In genomic region chr9:110741711-110742294, GRCm38 (mm10) we compare ENCODE assay signal across 8 mouse cellular contexts. TPM values are rescaled to one million over a fixed set of nuclear protein-coding genes. Genes with fewer than 3 reads are reported as not detected.
DNase-seq lines count a peak whose midpoint lies in the region; ATAC-seq and TF ChIP-seq lines count a peak whose summit lies in the region.

Gene Myl3 (plus strand): TSS chr9:110741861.

- DNase-seq in heart, adult 18-20 months = no peak
- DNase-seq in heart, adult 11 months = no peak
- no peak for DNase-seq in heart, postnatal 0 days (ENCODE audit: low spot score)
- DNase-seq in adrenal gland, postnatal 25 days = no peak
- no peak for DNase-seq in ovary, adult 18-20 months (ENCODE audit: low spot score)
- no peak for DNase-seq in ovary, postnatal 36 days (ENCODE audit: low spot score)

- H3K36me3 ChIP-seq in embryonic facial prominence, embryonic 12.5 days = no peaks in the 10 kb centered on the region
- no peaks in the 10 kb centered on the region; the same call in 1 of the 2 replicates for H3K36me3 ChIP-seq in heart, postnatal 0 days (replicated peaks; ENCODE audit: control insufficient read depth, insufficient read depth, low read length)
- no peaks in the 10 kb centered on the region for H3K36me3 ChIP-seq in liver, embryonic 16.5 days (ENCODE audit: control insufficient read depth, insufficient read depth)

- no peaks in the 10 kb centered on the region for H3K9me3 ChIP-seq in embryonic facial prominence, embryonic 12.5 days
- H3K9me3 ChIP-seq in heart, postnatal 0 days (replicated peaks; ENCODE audit: control insufficient read depth, low read length) = no peaks in the 10 kb centered on the region
- H3K9me3 ChIP-seq in liver, embryonic 16.5 days (replicated peaks; ENCODE audit: control insufficient read depth, low read length) = no peaks in the 10 kb centered on the region

- peaks cover 47% of the 10 kb centered on the region for H3K4me1 ChIP-seq in embryonic facial prominence, embryonic 12.5 days
- no peaks in the 10 kb centered on the region for H3K4me1 ChIP-seq in heart, postnatal 0 days (ENCODE audit: control insufficient read depth, insufficient read depth)
- H3K4me1 ChIP-seq in liver, embryonic 16.5 days (ENCODE audit: control insufficient read depth, low read depth, low read length) = no peaks in the 10 kb centered on the region; the same call in 1 of the 2 replicates

- 0 out of 2 replicates have a peak, but pooled peaks have one; percentile 3 for ATAC-seq in embryonic facial prominence, embryonic 12.5 days (ENCODE audit: insufficient number of reproducible peaks, insufficient read depth, low FRiP score, low TSS enrichment)
- no peak for ATAC-seq in heart, postnatal 0 days (ENCODE audit: insufficient read depth, low read depth)
- no peak for ATAC-seq in liver, embryonic 16.5 days (ENCODE audit: low read depth)

- H3K9ac ChIP-seq in embryonic facial prominence, embryonic 12.5 days = peak within 1 kb of the TSS; percentile 92
- H3K9ac ChIP-seq in heart, postnatal 0 days (replicated peaks; ENCODE audit: low read depth, low read length) = peak within 1 kb of the TSS; percentile 81
- no peak within 1 kb of the TSS for H3K9ac ChIP-seq in liver, embryonic 16.5 days (ENCODE audit: low read depth, low read length)

- TF ChIP-seq EP300 in heart, postnatal 0 days (IDR thresholded peaks at IDR 0.05; ENCODE audit: low read depth) = no peak

- peak within 1 kb of the TSS; percentile 70 for H3K4me2 ChIP-seq in embryonic facial prominence, embryonic 12.5 days (replicated peaks)
- peak within 1 kb of the TSS; percentile 98 for H3K4me2 ChIP-seq in heart, postnatal 0 days (ENCODE audit: low read depth, low read length)
- peak within 1 kb of the TSS; percentile 66 for H3K4me2 ChIP-seq in liver, embryonic 16.5 days (ENCODE audit: low read depth, low read length)

- H3K4me3 ChIP-seq in embryonic facial prominence, embryonic 12.5 days = peak within 1 kb of the TSS; percentile 80
- peak within 1 kb of the TSS; percentile 72 for H3K4me3 ChIP-seq in heart, postnatal 0 days (ENCODE audit: low read depth, low read length)
- H3K4me3 ChIP-seq in liver, embryonic 16.5 days (ENCODE audit: low read depth, low read length) = peak within 1 kb of the TSS; percentile 48

- peaks cover 17% of the 10 kb centered on the region; the same call in 1 of the 2 replicates for H3K27me3 ChIP-seq in embryonic facial prominence, embryonic 12.5 days
- H3K27me3 ChIP-seq in heart, postnatal 0 days (ENCODE audit: control insufficient read depth, insufficient read depth, low read length) = peaks cover 29% of the 10 kb centered on the region
- H3K27me3 ChIP-seq in liver, embryonic 16.5 days (ENCODE audit: control insufficient read depth, insufficient read depth, low read depth, low read length) = peaks cover 63% of the 10 kb centered on the region

- peak within 1 kb of the TSS; percentile 97 for H3K27ac ChIP-seq in embryonic facial prominence, embryonic 12.5 days
- H3K27ac ChIP-seq in heart, postnatal 0 days (ENCODE audit: low read depth) = peak within 1 kb of the TSS; percentile 73
- H3K27ac ChIP-seq in liver, embryonic 16.5 days (ENCODE audit: low read length) = no peak within 1 kb of the TSS

- no peak for TF ChIP-seq CTCF in heart, postnatal 0 days (IDR thresholded peaks at IDR 0.05; ENCODE audit: low read depth)

- 2% methylated on average over 17 of the region's 17 CpGs for WGBS in embryonic facial prominence, embryonic 12.5 days
- WGBS in heart, postnatal 0 days = 12% methylated on average over 17 of the region's 17 CpGs
- WGBS in liver, embryonic 16.5 days (ENCODE audit: insufficient replicate concordance) = 4% methylated on average over 17 of the region's 17 CpGs

RNA-seq across cellular contexts. Expression of gene Myl3, which starts in this region (rescaled TPM):
- total RNA-seq in heart, adult 18-20 months (2021) = over 10,000 TPM; 10,039 to 12,689 TPM
- 1.9 and 2.4 TPM in 2 replicates for polyA plus RNA-seq in embryonic facial prominence, embryonic 12.5 days (2016; fragmentation: Nextera tagmentation; extraction: Ambion mirVana)
- total RNA-seq in heart, postnatal 0 days (2014; rRNA removed; ENCODE audit: low replicate concordance) = 7,206 and 8,752 TPM in 2 replicates
- polyA plus RNA-seq in heart, postnatal 0 days (2015; fragmentation: Nextera tagmentation; extraction: Ambion mirVana) = 7,883 and 7,975 TPM in 2 replicates
- polyA plus RNA-seq in liver, embryonic 16.5 days (2015; fragmentation: Nextera tagmentation; extraction: Ambion mirVana) = 1.1 and 1.9 TPM in 2 replicates
- 1.2 TPM in 1 of 2 replicates, not detected in the other for total RNA-seq in adrenal gland, postnatal 25 days (2021)

Comparison
In these comparisons a context has a peak if more than half of its experiments do, and no peak if none do; other contexts are left out.
1. RNA of gene Myl3 (total RNA-seq): 10,039 to 12,689 TPM in heart, adult 18-20 months and 7,206 to 8,752 TPM in heart, postnatal 0 days; 1.2 TPM in adrenal gland, postnatal 25 days; every median in the first group is over 1,000 times any median in the second.
2. RNA of gene Myl3 (polyA plus RNA-seq): 7,883 to 7,975 TPM in heart, postnatal 0 days; 1.9 to 2.4 TPM in embryonic facial prominence, embryonic 12.5 days and 1.1 to 1.9 TPM in liver, embryonic 16.5 days; every median in the first group is over 1,000 times any median in the second.
3. Peak in every context shown above with its lines, with median percentiles within 50 percentile points of each other: H3K4me2 ChIP-seq and H3K4me3 ChIP-seq.